Mouse (Mus musculus): ENCODE results near the gene Rasl10a. TPM values are rescaled to one million over a fixed set of nuclear protein-coding genes. Genes with fewer than 3 reads are reported as not detected.

The Rasl10a gene
- total and polyA plus RNA-seq, 3 experiments, result 0.47 to 0.55 TPM; not detected in 1

GRCm38 (mm10) chr11:5109441-5109840 lies 51.5 kb downstream of the Rasl10a start:
- peaks cover 16% of the 10 kb centered on the region for H3K4me1 ChIP-seq (ENCODE audit: insufficient read depth, low read depth, low read length)
- peaks cover 46% of the 10 kb centered on the region for H3K27me3 ChIP-seq (ENCODE audit: insufficient read depth, low read length)
- TF ChIP-seq POLR2AphosphoS5 (IDR thresholded peaks at IDR 0.05; ENCODE audit: insufficient replicate concordance, low read depth, low read length) (no peak), GATA2 (IDR thresholded peaks at IDR 0.05; ENCODE audit: borderline replicate concordance, low read depth, low read length) (no peak), CTCF (IDR thresholded peaks at IDR 0.05; ENCODE audit: low read depth, low read length) (no peak), GATA1 (IDR thresholded peaks at IDR 0.05; ENCODE audit: borderline replicate concordance, low read length) (no peak), TAL1 (conservative IDR thresholded peaks at IDR 0.05; ENCODE audit: low read depth, low read length) (no peak)
- no peaks in the 10 kb centered on the region for H3K9me3 ChIP-seq (replicated peaks)
- H3K4me3 ChIP-seq (ENCODE audit: low read depth, low read length), result no peak overlapping the region
- ATAC-seq (ENCODE audit: extremely low read depth, insufficient number of reproducible peaks, low FRiP score, poor library complexity, severe bottlenecking) (no peak), DNase-seq (ENCODE audit: low spot score) (no peak)
- peaks cover 24% of the 10 kb centered on the region for H3K36me3 ChIP-seq (replicated peaks)

Other genes starting within 250 kb of the Rasl10a start
- 41.9 and 43.3 TPM in 2 replicates for gene Nf2, start 208.6 kb upstream of the Rasl10a start, total RNA-seq (2014; fragmentation: Nextera tagmentation)
- gene Nf2, start 208.6 kb upstream of the Rasl10a start, total RNA-seq (2017), result 44.4 and 49.7 TPM in 2 replicates
- gene Nf2, start 208.6 kb upstream of the Rasl10a start, polyA plus RNA-seq (2012), result 62.2 and 79.7 TPM in 2 replicates
- 16.7 and 36.0 TPM in 2 replicates for gene Nipsnap1, start 184.2 kb upstream of the Rasl10a start, total RNA-seq (2014; fragmentation: Nextera tagmentation)
- 21.8 and 22.5 TPM in 2 replicates for gene Nipsnap1, start 184.2 kb upstream of the Rasl10a start, total RNA-seq (2017)
- gene Nipsnap1, start 184.2 kb upstream of the Rasl10a start, polyA plus RNA-seq (2012), result 24.4 and 25.3 TPM in 2 replicates
- gene Thoc5, start 162.8 kb upstream of the Rasl10a start, total RNA-seq (2014; fragmentation: Nextera tagmentation), result 50.6 and 57.9 TPM in 2 replicates
- 67.5 and 68.8 TPM in 2 replicates for gene Thoc5, start 162.8 kb upstream of the Rasl10a start, total RNA-seq (2017)
- gene Thoc5, start 162.8 kb upstream of the Rasl10a start, polyA plus RNA-seq (2012), result 5.8 and 8.9 TPM in 2 replicates
- gene Nefh, start 110.1 kb upstream of the Rasl10a start, total RNA-seq (2014; fragmentation: Nextera tagmentation), result 56.4 and 60.4 TPM in 2 replicates
- 153 and 179 TPM in 2 replicates for gene Nefh, start 110.1 kb upstream of the Rasl10a start, total RNA-seq (2017)
- gene Nefh, start 110.1 kb upstream of the Rasl10a start, polyA plus RNA-seq (2012), result 40.7 and 49.4 TPM in 2 replicates
- 129 and 141 TPM in 2 replicates for gene Ap1b1, start 71.3 kb upstream of the Rasl10a start, total RNA-seq (2014; fragmentation: Nextera tagmentation)
- 94.9 and 98.0 TPM in 2 replicates for gene Ap1b1, start 71.3 kb upstream of the Rasl10a start, total RNA-seq (2017)
- 76.1 and 86.1 TPM in 2 replicates for gene Ap1b1, start 71.3 kb upstream of the Rasl10a start, polyA plus RNA-seq (2012)
- gene Gas2l1, start 7.2 kb downstream of the Rasl10a start, total RNA-seq (2014; fragmentation: Nextera tagmentation), result 29.4 and 32.1 TPM in 2 replicates
- 18.2 and 22.1 TPM in 2 replicates for gene Gas2l1, start 7.2 kb downstream of the Rasl10a start, total RNA-seq (2017)
- gene Gas2l1, start 7.2 kb downstream of the Rasl10a start, polyA plus RNA-seq (2012), result 103 and 113 TPM in 2 replicates
- gene Rhbdd3, start 40.8 kb downstream of the Rasl10a start, total RNA-seq (2014; fragmentation: Nextera tagmentation), result 9.7 and 10.9 TPM in 2 replicates
- gene Rhbdd3, start 40.8 kb downstream of the Rasl10a start, total RNA-seq (2017), result 19.4 and 21.1 TPM in 2 replicates
- 37.2 and 42.8 TPM in 2 replicates for gene Rhbdd3, start 40.8 kb downstream of the Rasl10a start, polyA plus RNA-seq (2012)
- gene Ewsr1, start 41.1 kb downstream of the Rasl10a start, total RNA-seq (2014; fragmentation: Nextera tagmentation), result 454 and 476 TPM in 2 replicates
- gene Ewsr1, start 41.1 kb downstream of the Rasl10a start, total RNA-seq (2017), result 527 and 560 TPM in 2 replicates
- gene Ewsr1, start 41.1 kb downstream of the Rasl10a start, polyA plus RNA-seq (2012), result 1,012 and 1,154 TPM in 2 replicates
- not detected in 2 replicates for gene Emid1, start 94.1 kb downstream of the Rasl10a start, total RNA-seq (2014; fragmentation: Nextera tagmentation)
- gene Emid1, start 94.1 kb downstream of the Rasl10a start, total RNA-seq (2017), result 0.16 TPM in 1 of 2 replicates, not detected in the other
- not detected in 2 replicates for gene Emid1, start 94.1 kb downstream of the Rasl10a start, polyA plus RNA-seq (2012)
- 2.3 and 3.4 TPM in 2 replicates for gene Kremen1, start 203.4 kb downstream of the Rasl10a start, total RNA-seq (2014; fragmentation: Nextera tagmentation)
- gene Kremen1, start 203.4 kb downstream of the Rasl10a start, total RNA-seq (2017), result 2.7 and 3.0 TPM in 2 replicates
- gene Kremen1, start 203.4 kb downstream of the Rasl10a start, polyA plus RNA-seq (2012), result 2.8 and 2.9 TPM in 2 replicates